Mouse (Mus musculus) limb, embryonic 11.5 days (tissue): ENCODE measurements around the gene Vac14. TPM values are rescaled to one million over a fixed set of nuclear protein-coding genes. Genes with fewer than 3 reads are reported as not detected.
A peak's percentile ranks its signal among the peaks of the same experiment; 100 is the strongest.

Source experiments
- ATAC-seq: fragments of 200-750 bp; cut with Nextera tagmentation; 2 replicates; pipeline ENCODE4 v1.8.0; 2017; ENCODE audit warnings: low read depth; ENCODE audit not compliant: insufficient number of reproducible peaks, low FRiP score, low TSS enrichment
- DNase-seq: peaks from one replicate; pipeline ENCODE4 v3.0.0-alpha.2; 2015; ENCODE audit warnings: low spot score
- H3K27ac ChIP-seq: fragments of 300-500 bp; sonication (generic); replicated peaks from 2 replicates; pipeline ENCODE4 v1.5.1; 2014; ENCODE audit warnings: low read depth, mild to moderate bottlenecking, low read length
- H3K27me3 ChIP-seq: fragments of 300-500 bp; sonication (generic); 2 replicates; pipeline ENCODE4 v1.6.1; 2014; ENCODE audit warnings: mild to moderate bottlenecking, low read length, mixed read lengths; ENCODE audit not compliant: control insufficient read depth, insufficient read depth
- H3K36me3 ChIP-seq: fragments of 300-500 bp; sonication (generic); 2 replicates; pipeline ENCODE4 v1.6.1; 2014; ENCODE audit warnings: mild to moderate bottlenecking, low read length, moderate library complexity, mixed read lengths; ENCODE audit not compliant: control insufficient read depth, insufficient read depth
- H3K4me1 ChIP-seq: fragments of 300-500 bp; sonication (generic); 2 replicates; pipeline ENCODE4 v1.6.1; 2014; ENCODE audit warnings: low read length, mixed read lengths; ENCODE audit not compliant: control insufficient read depth, insufficient read depth
- H3K4me2 ChIP-seq: fragments of 300-500 bp; sonication (generic); 2 replicates; pipeline ENCODE4 v1.6.1; 2014; ENCODE audit warnings: low read depth, mild to moderate bottlenecking, moderate library complexity; ENCODE audit not compliant: severe bottlenecking
- H3K4me3 ChIP-seq: fragments of 300-500 bp; sonication (generic); 2 replicates; pipeline ENCODE4 v1.5.1; 2014; ENCODE audit warnings: low read depth, low read length
- H3K9ac ChIP-seq: fragments of 300-500 bp; sonication (generic); 2 replicates; pipeline ENCODE4 v1.6.1; 2014; ENCODE audit warnings: mild to moderate bottlenecking, low read length
- H3K9me3 ChIP-seq: fragments of 300-500 bp; sonication (generic); 2 replicates; pipeline ENCODE4 v1.6.1; 2016; ENCODE audit warnings: low read length; ENCODE audit not compliant: control insufficient read depth
- WGBS: fragments of 180-500 bp; shearing (Covaris S2); extraction: QIAGEN DNeasy Blood & Tissue Kit; methylation state at CpG from one replicate; pipeline ENCODE4 v1.1.7; 2014; 5-methylcytosine and 5-hydroxymethylcytosine counted together
- polyA plus RNA-seq: library from polyadenylated mRNA; unstranded; fragments of >200 nt; fragmentation: Nextera tagmentation; extraction: Ambion mirVana; gene quantifications from 2 replicates; pipeline ENCODE4 v1.2.1, GENCODE M21; 2014

Gene Vac14
- polyA plus RNA-seq, 1 experiment from 2014 or later, result 30.5 TPM

GRCm38 (mm10) chr8:110642331-110642730, 23.9 kb downstream of the Vac14 start:
- no peaks in the 10 kb centered on the region for H3K9me3 ChIP-seq
- peaks cover 4% of the 10 kb centered on the region; the same call in 1 of the 2 replicates for H3K36me3 ChIP-seq
- no peak for ATAC-seq
- no peaks in the 10 kb centered on the region for H3K4me1 ChIP-seq
- H3K27ac ChIP-seq, result no peak overlapping the region
- WGBS, result 97% methylated on average over 5 of the region's 5 CpGs
- H3K4me3 ChIP-seq, result no peak overlapping the region
- no peak overlapping the region for H3K9ac ChIP-seq
- no peaks in the 10 kb centered on the region for H3K27me3 ChIP-seq
- DNase-seq, result no peak
- H3K4me2 ChIP-seq, result no peak overlapping the region

- no peaks in the 10 kb centered on the region for H3K27me3 ChIP-seq
- no peak overlapping the region for H3K4me3 ChIP-seq
- H3K27ac ChIP-seq, result no peak overlapping the region
- no peak overlapping the region for H3K9ac ChIP-seq
- no peaks in the 10 kb centered on the region for H3K4me1 ChIP-seq
- peaks cover 4% of the 10 kb centered on the region; the same call in 1 of the 2 replicates for H3K36me3 ChIP-seq
- WGBS, result 75% methylated on average over 4 of the region's 4 CpGs
- ATAC-seq (no peak), DNase-seq (no peak)
- H3K9me3 ChIP-seq, result no peaks in the 10 kb centered on the region
- no peak overlapping the region for H3K4me2 ChIP-seq
Measured at GRCm38 (mm10) chr8:110643177-110643576, 24.8 kb downstream of the Vac14 start.

GRCm38 (mm10) chr8:110644422-110644821, 26.0 kb downstream of the Vac14 start:
- H3K27me3 ChIP-seq, result no peaks in the 10 kb centered on the region
- ATAC-seq (no peak), DNase-seq (no peak)
- no peak overlapping the region for H3K9ac ChIP-seq
- no peak overlapping the region for H3K4me3 ChIP-seq
- no peaks in the 10 kb centered on the region for H3K9me3 ChIP-seq
- no peak overlapping the region for H3K4me2 ChIP-seq
- H3K4me1 ChIP-seq, result no peaks in the 10 kb centered on the region
- no peak overlapping the region for H3K27ac ChIP-seq
- WGBS, result 86% methylated on average over 4 of the region's 4 CpGs
- peaks cover 2% of the 10 kb centered on the region; the same call in 1 of the 2 replicates for H3K36me3 ChIP-seq

- no peak overlapping the region for H3K27ac ChIP-seq
- H3K9ac ChIP-seq, result no peak overlapping the region
- ATAC-seq (no peak), DNase-seq (no peak)
- H3K9me3 ChIP-seq, result no peaks in the 10 kb centered on the region
- no peak overlapping the region for H3K4me3 ChIP-seq
- H3K4me1 ChIP-seq, result no peaks in the 10 kb centered on the region
- WGBS, result 88% methylated on average over 2 of the region's 2 CpGs
- H3K36me3 ChIP-seq, result peaks cover 2% of the 10 kb centered on the region; the same call in 1 of the 2 replicates
- no peak overlapping the region for H3K4me2 ChIP-seq
- no peaks in the 10 kb centered on the region for H3K27me3 ChIP-seq
Measured at GRCm38 (mm10) chr8:110644901-110645300, 26.5 kb downstream of the Vac14 start.

- Histone ChIP-seq H3K4me1 (no peaks in the 10 kb centered on the region), H3K9me3 (no peaks in the 10 kb centered on the region), H3K9ac (no peak overlapping the region), H3K4me3 (no peak overlapping the region), H3K27ac (no peak overlapping the region), H3K4me2 (no peak overlapping the region), H3K36me3 (peaks cover 2% of the 10 kb centered on the region; the same call in 1 of the 2 replicates), H3K27me3 (no peaks in the 10 kb centered on the region)
- 92% methylated on average over 3 of the region's 3 CpGs for WGBS
- ATAC-seq, result no peak
- no peak for DNase-seq
Measured at GRCm38 (mm10) chr8:110645340-110645739, 27.0 kb downstream of the Vac14 start.

- Histone ChIP-seq H3K27me3 (no peaks in the 10 kb centered on the region), H3K4me2 (no peak overlapping the region), H3K36me3 (peaks cover 4% of the 10 kb centered on the region; the same call in 1 of the 2 replicates), H3K4me3 (no peak overlapping the region), H3K9me3 (no peaks in the 10 kb centered on the region), H3K4me1 (no peaks in the 10 kb centered on the region), H3K27ac (no peak overlapping the region), H3K9ac (no peak overlapping the region)
- 46% methylated on average over 6 of the region's 6 CpGs for WGBS
- DNase-seq, result peak; percentile 75
- ATAC-seq, result no peak
Measured at GRCm38 (mm10) chr8:110646064-110646463, 27.7 kb downstream of the Vac14 start.

GRCm38 (mm10) chr8:110648577-110648976, 30.2 kb downstream of the Vac14 start:
- no peaks in the 10 kb centered on the region for H3K9me3 ChIP-seq
- 90% methylated on average over 3 of the region's 3 CpGs for WGBS
- no peak for ATAC-seq
- DNase-seq, result no peak
- H3K27me3 ChIP-seq, result no peaks in the 10 kb centered on the region
- no peak overlapping the region for H3K9ac ChIP-seq
- H3K4me3 ChIP-seq, result no peak overlapping the region
- no peak overlapping the region for H3K27ac ChIP-seq
- no peak overlapping the region for H3K4me2 ChIP-seq
- H3K4me1 ChIP-seq, result no peaks in the 10 kb centered on the region
- peaks cover 4% of the 10 kb centered on the region; the same call in 1 of the 2 replicates for H3K36me3 ChIP-seq

GRCm38 (mm10) chr8:110649286-110649685, 30.9 kb downstream of the Vac14 start:
- Histone ChIP-seq H3K4me3 (no peak overlapping the region), H3K9me3 (no peaks in the 10 kb centered on the region), H3K4me2 (no peak overlapping the region), H3K9ac (no peak overlapping the region), H3K4me1 (no peaks in the 10 kb centered on the region), H3K27me3 (no peaks in the 10 kb centered on the region), H3K36me3 (peaks cover 3% of the 10 kb centered on the region; the same call in 1 of the 2 replicates), H3K27ac (no peak overlapping the region)
- DNase-seq (no peak), ATAC-seq (no peak)
- 87% methylated on average over 6 of the region's 6 CpGs for WGBS

GRCm38 (mm10) chr8:110650838-110651237, 32.5 kb downstream of the Vac14 start:
- Histone ChIP-seq H3K4me3 (no peak overlapping the region), H3K9me3 (no peaks in the 10 kb centered on the region), H3K4me2 (no peak overlapping the region), H3K4me1 (no peaks in the 10 kb centered on the region), H3K27ac (no peak overlapping the region), H3K27me3 (no peaks in the 10 kb centered on the region), H3K36me3 (peaks cover 2% of the 10 kb centered on the region; the same call in 1 of the 2 replicates), H3K9ac (no peak overlapping the region)
- no peak for DNase-seq
- no peak for ATAC-seq
- WGBS, result 90% methylated on average over 9 of the region's 9 CpGs
